Mouse (Mus musculus) embryonic facial prominence, embryonic 14.5 days (tissue): ENCODE measurements around the gene Mbl1. TPM values are rescaled to one million over a fixed set of nuclear protein-coding genes. Genes with fewer than 3 reads are reported as not detected.
A peak's percentile ranks its signal among the peaks of the same experiment; 100 is the strongest.

ENCODE experiments used
- ATAC-seq: fragments of 200-750 bp; cut with Nextera tagmentation; 2 replicates; pipeline ENCODE4 v1.8.0; 2017; ENCODE audit warnings: low read depth, moderate number of reproducible peaks, moderate TSS enrichment
- DNase-seq: peaks from one replicate; pipeline ENCODE4 v3.0.0-alpha.2; 2015; ENCODE audit warnings: low spot score
- H3K27ac ChIP-seq: fragments of 300-500 bp; sonication (generic); replicated peaks from 2 replicates; pipeline ENCODE4 v1.5.1; 2014; ENCODE audit warnings: low read depth, mild to moderate bottlenecking, low read length, moderate library complexity
- H3K27me3 ChIP-seq: fragments of 300-500 bp; sonication (generic); replicated peaks from 2 replicates; pipeline ENCODE4 v1.6.1; 2014; ENCODE audit warnings: low read length; ENCODE audit not compliant: control insufficient read depth, insufficient read depth
- H3K36me3 ChIP-seq: fragments of 300-500 bp; sonication (generic); 2 replicates; pipeline ENCODE4 v1.6.1; 2014; ENCODE audit warnings: low read length, mixed read lengths; ENCODE audit not compliant: control insufficient read depth, insufficient read depth
- H3K4me1 ChIP-seq: fragments of 300-500 bp; sonication (generic); 2 replicates; pipeline ENCODE4 v1.6.1; 2014; ENCODE audit warnings: antibody characterized with exemption, low read length; ENCODE audit not compliant: control insufficient read depth, insufficient read depth
- H3K4me2 ChIP-seq: fragments of 300-500 bp; sonication (generic); 2 replicates; pipeline ENCODE4 v1.6.1; 2014; ENCODE audit warnings: low read depth, mild to moderate bottlenecking, low read length, moderate library complexity, mixed read lengths
- H3K4me3 ChIP-seq: fragments of 300-500 bp; sonication (generic); 2 replicates; pipeline ENCODE4 v1.5.1; 2014; ENCODE audit warnings: low read depth, mild to moderate bottlenecking, low read length
- H3K9ac ChIP-seq: fragments of 300-500 bp; sonication (generic); 2 replicates; pipeline ENCODE4 v1.6.1; 2014; ENCODE audit warnings: low read depth, mild to moderate bottlenecking, low read length, moderate library complexity, mixed read lengths
- H3K9me3 ChIP-seq: fragments of 300-500 bp; sonication (generic); 2 replicates; pipeline ENCODE4 v1.6.1; 2016; ENCODE audit warnings: low read length; ENCODE audit not compliant: control insufficient read depth
- WGBS: fragments of 180-500 bp; shearing (Covaris S2); extraction: QIAGEN DNeasy Blood & Tissue Kit; methylation state at CpG from one replicate; pipeline ENCODE4 v1.1.7; 2014; 5-methylcytosine and 5-hydroxymethylcytosine counted together
- polyA plus RNA-seq: library from polyadenylated mRNA; unstranded; fragments of >200 nt; fragmentation: Nextera tagmentation; extraction: Ambion mirVana; gene quantifications from 2 replicates; pipeline ENCODE4 v1.2.1, GENCODE M21; 2014

The Mbl1 gene
- polyA plus RNA-seq, 1 experiment from 2014 or later: not detected

GRCm38 (mm10) chr14:41131540-41131939, 19.7 kb upstream of the Mbl1 start, which contains the start of gene Sftpa1:
Sftpa1 (plus strand) TSS chr14:41131782.
- DNase-seq (no peak), ATAC-seq (no peak)
- no peaks in the 10 kb centered on the region for H3K4me1 ChIP-seq
- no peak within 1 kb of the TSS for H3K9ac ChIP-seq
- H3K27me3 ChIP-seq: no peaks in the 10 kb centered on the region
- WGBS: 77% methylated on average over 7 of the region's 7 CpGs
- no peaks in the 10 kb centered on the region for H3K36me3 ChIP-seq
- no peak within 1 kb of the TSS for H3K27ac ChIP-seq
- H3K9me3 ChIP-seq: no peaks in the 10 kb centered on the region
- no peak within 1 kb of the TSS for H3K4me2 ChIP-seq
- no peak within 1 kb of the TSS for H3K4me3 ChIP-seq

GRCm38 (mm10) chr14:41137006-41137405, 14.3 kb upstream of the Mbl1 start:
- H3K4me1 ChIP-seq: no peaks in the 10 kb centered on the region
- no peak for ATAC-seq
- H3K9ac ChIP-seq: no peak overlapping the region
- H3K4me3 ChIP-seq: no peak overlapping the region
- no peak overlapping the region for H3K27ac ChIP-seq
- no peak overlapping the region for H3K4me2 ChIP-seq
- no peaks in the 10 kb centered on the region for H3K9me3 ChIP-seq
- no peak for DNase-seq
- H3K36me3 ChIP-seq: no peaks in the 10 kb centered on the region
- H3K27me3 ChIP-seq: no peaks in the 10 kb centered on the region

GRCm38 (mm10) chr14:41140686-41141085, 10.6 kb upstream of the Mbl1 start:
- no peaks in the 10 kb centered on the region for H3K9me3 ChIP-seq
- WGBS: 84% methylated on average over 1 of the region's 1 CpGs
- no peaks in the 10 kb centered on the region for H3K36me3 ChIP-seq
- H3K4me3 ChIP-seq: no peak overlapping the region
- no peak for ATAC-seq
- H3K27ac ChIP-seq: no peak overlapping the region
- H3K9ac ChIP-seq: no peak overlapping the region
- no peaks in the 10 kb centered on the region for H3K4me1 ChIP-seq
- no peak for DNase-seq
- H3K4me2 ChIP-seq: no peak overlapping the region
- H3K27me3 ChIP-seq: no peaks in the 10 kb centered on the region

- H3K27ac ChIP-seq: no peak overlapping the region
- WGBS: 49% methylated on average over 6 of the region's 6 CpGs
Measured at GRCm38 (mm10) chr14:41146035-41146434, 5.2 kb upstream of the Mbl1 start.

GRCm38 (mm10) chr14:41146922-41147321, 4.3 kb upstream of the Mbl1 start:
- Histone ChIP-seq H3K4me2 (no peak overlapping the region), H3K36me3 (no peaks in the 10 kb centered on the region), H3K4me3 (no peak overlapping the region), H3K9me3 (no peaks in the 10 kb centered on the region), H3K27ac (no peak overlapping the region), H3K4me1 (no peaks in the 10 kb centered on the region), H3K27me3 (no peaks in the 10 kb centered on the region), H3K9ac (no peak overlapping the region)
- ATAC-seq (no peak), DNase-seq (no peak)
- WGBS: 80% methylated on average over 3 of the region's 3 CpGs

More at GRCm38 (mm10) chr14:41146035-41146434, 5.2 kb upstream of the Mbl1 start:
- Histone ChIP-seq H3K4me3 (no peak overlapping the region), H3K9me3 (no peaks in the 10 kb centered on the region), H3K9ac (no peak overlapping the region), H3K4me2 (no peak overlapping the region), H3K36me3 (no peaks in the 10 kb centered on the region), H3K27me3 (no peaks in the 10 kb centered on the region), H3K4me1 (no peaks in the 10 kb centered on the region)
- DNase-seq (peak; percentile 19), ATAC-seq (no peak)

- no peak overlapping the region for H3K4me3 ChIP-seq
- 67% methylated on average over 2 of the region's 2 CpGs for WGBS
- ATAC-seq (no peak), DNase-seq (no peak)
- H3K27me3 ChIP-seq: no peaks in the 10 kb centered on the region
- H3K4me1 ChIP-seq: no peaks in the 10 kb centered on the region
- H3K36me3 ChIP-seq: no peaks in the 10 kb centered on the region
- H3K9me3 ChIP-seq: no peaks in the 10 kb centered on the region
- no peak overlapping the region for H3K9ac ChIP-seq
- no peak overlapping the region for H3K4me2 ChIP-seq
- no peak overlapping the region for H3K27ac ChIP-seq
Measured at GRCm38 (mm10) chr14:41147356-41147755, 3.9 kb upstream of the Mbl1 start.

GRCm38 (mm10) chr14:41160076-41160475, 8.8 kb downstream of the Mbl1 start:
- no peaks in the 10 kb centered on the region for H3K9me3 ChIP-seq
- no peak overlapping the region for H3K4me3 ChIP-seq
- DNase-seq: no peak
- H3K27me3 ChIP-seq: no peaks in the 10 kb centered on the region
- H3K4me1 ChIP-seq: no peaks in the 10 kb centered on the region
- H3K36me3 ChIP-seq: no peaks in the 10 kb centered on the region
- no peak overlapping the region for H3K4me2 ChIP-seq
- WGBS: 88% methylated on average over 4 of the region's 4 CpGs
- H3K27ac ChIP-seq: no peak overlapping the region
- no peak overlapping the region for H3K9ac ChIP-seq
- ATAC-seq: no peak

GRCm38 (mm10) chr14:41160743-41161142, 9.5 kb downstream of the Mbl1 start:
- Histone ChIP-seq H3K27me3 (no peaks in the 10 kb centered on the region), H3K27ac (no peak overlapping the region), H3K4me1 (no peaks in the 10 kb centered on the region), H3K4me2 (no peak overlapping the region), H3K4me3 (no peak overlapping the region), H3K9ac (no peak overlapping the region), H3K9me3 (no peaks in the 10 kb centered on the region), H3K36me3 (no peaks in the 10 kb centered on the region)
- ATAC-seq: no peak
- DNase-seq: peak; percentile 10
- WGBS: 6% methylated on average over 1 of the region's 1 CpGs

- Histone ChIP-seq H3K4me1 (no peaks in the 10 kb centered on the region), H3K27me3 (no peaks in the 10 kb centered on the region), H3K4me3 (no peak overlapping the region), H3K36me3 (no peaks in the 10 kb centered on the region), H3K9ac (no peak overlapping the region), H3K4me2 (no peak overlapping the region), H3K27ac (no peak overlapping the region), H3K9me3 (no peaks in the 10 kb centered on the region)
- no peak for ATAC-seq
- peak; percentile 51 for DNase-seq
- 10% methylated on average over 2 of the region's 2 CpGs for WGBS
Measured at GRCm38 (mm10) chr14:41162663-41163062, 11.4 kb downstream of the Mbl1 start.
